ENCODE assay signal across 24 mouse cellular contexts in the genomic region with DNA sequence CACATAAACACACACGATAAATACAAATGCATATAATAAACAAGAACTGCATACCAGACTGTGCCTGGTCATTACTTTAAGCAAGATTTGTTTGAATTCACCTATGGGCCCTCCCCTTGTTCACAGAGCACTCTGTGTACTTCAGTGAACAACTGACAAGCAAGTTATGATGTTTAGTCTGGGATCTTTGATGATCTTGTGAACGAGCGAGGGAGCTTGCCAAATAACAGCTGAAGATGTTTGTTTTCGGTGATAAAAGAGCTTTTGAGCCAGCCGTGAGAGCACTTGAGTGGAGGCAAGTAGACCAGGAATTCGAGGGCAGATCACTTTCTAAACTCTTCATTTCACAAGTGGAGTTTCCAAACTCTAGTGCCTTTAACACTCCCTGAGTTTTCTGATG. TPM values are rescaled to one million over a fixed set of nuclear protein-coding genes. Genes with fewer than 3 reads are reported as not detected.
DNase-seq lines count a peak whose midpoint lies in the region; ATAC-seq and TF ChIP-seq lines count a peak whose summit lies in the region.
"Had no signal": no experiment of that assay in that cellular context is flagged by ENCODE, and none has a peak within 500 bp of the region (broad histone marks: within the 10 kb centered on the region; RNA-seq: fewer than 3 reads in every experiment).

No protein-coding gene starts in this region.

- no peak for TF ChIP-seq CTCF in lung, adult 2 months (IDR thresholded peaks at IDR 0.05; ENCODE audit: insufficient read depth, low read length)
- no peak for TF ChIP-seq CTCF in lung, postnatal 0 days (IDR thresholded peaks at IDR 0.05)

- 32% methylated on average over 6 of the region's 6 CpGs for WGBS in lung, adult 2 months
- WGBS in lung, postnatal 0 days: 14% methylated on average over 6 of the region's 6 CpGs
- 36% methylated on average over 6 of the region's 6 CpGs for WGBS in intestine, embryonic 15.5 days

- TF ChIP-seq POLR2A in lung, adult 2 months (IDR thresholded peaks at IDR 0.05; ENCODE audit: borderline replicate concordance, extremely low read depth, low read depth, low read length): no peak

- peak; percentile 43 for DNase-seq in ovary, adult 18-20 months (ENCODE audit: low spot score)
- DNase-seq in ovary, postnatal 14 days (ENCODE audit: low spot score): no peak
- peak; percentile 45 for DNase-seq in lung, adult 2 months
- DNase-seq in lung, postnatal 0 days (ENCODE audit: low spot score): peak; percentile 93
- DNase-seq in lung, postnatal 36 days: peak; percentile 88
- DNase-seq in right cerebral cortex, postnatal 4 days: no peak
- DNase-seq in layer of hippocampus, adult 9-10 months (ENCODE audit: low spot score): no peak
- DNase-seq: adrenal gland, adult 2 months; adrenal gland, postnatal 36 days; cerebellum, adult 11 months; cerebellum, adult 9-10 months; cerebellum, postnatal 25 days; forebrain, postnatal 0 days; gastrocnemius, adult 2 months; gastrocnemius, postnatal 25 days had no signal

- no peak overlapping the region for H3K4me2 ChIP-seq in lung, postnatal 0 days (replicated peaks; ENCODE audit: low read depth, low read length)
- no peak overlapping the region for H3K4me2 ChIP-seq in intestine, embryonic 15.5 days (replicated peaks)
- H3K4me2 ChIP-seq: embryonic facial prominence, embryonic 13.5 days; forebrain, embryonic 12.5 days; heart, embryonic 12.5 days; hindbrain, embryonic 15.5 days had no signal

- ATAC-seq in lung, postnatal 0 days: peak; percentile 88
- ATAC-seq in intestine, embryonic 15.5 days: no peak
- ATAC-seq: forebrain, postnatal 0 days had no signal

- peaks cover 3% of the 10 kb centered on the region; the same call in 1 of the 2 replicates for H3K4me1 ChIP-seq in lung, adult 2 months (ENCODE audit: control insufficient read depth, insufficient read depth, low read length)
- H3K4me1 ChIP-seq in lung, postnatal 0 days (ENCODE audit: insufficient read depth, low read depth, low read length): peaks cover 6% of the 10 kb centered on the region
- H3K4me1 ChIP-seq in intestine, embryonic 15.5 days (replicated peaks): no peaks in the 10 kb centered on the region
- H3K4me1 ChIP-seq: embryonic facial prominence, embryonic 13.5 days; forebrain, embryonic 12.5 days; heart, embryonic 12.5 days; hindbrain, embryonic 10.5 days; hindbrain, embryonic 15.5 days had no signal

- no peak overlapping the region for H3K9ac ChIP-seq in lung, postnatal 0 days (replicated peaks; ENCODE audit: low read depth)
- H3K9ac ChIP-seq in intestine, embryonic 15.5 days: no peak overlapping the region
- H3K9ac ChIP-seq: embryonic facial prominence, embryonic 13.5 days; forebrain, embryonic 12.5 days; forebrain, postnatal 0 days; heart, embryonic 12.5 days; hindbrain, embryonic 15.5 days had no signal

- no peaks in the 10 kb centered on the region for H3K9me3 ChIP-seq in lung, postnatal 0 days (ENCODE audit: low read length)
- no peaks in the 10 kb centered on the region for H3K9me3 ChIP-seq in intestine, embryonic 15.5 days
- H3K9me3 ChIP-seq: hindbrain, embryonic 15.5 days had no signal

- no peak overlapping the region for H3K27ac ChIP-seq in lung, postnatal 0 days (ENCODE audit: low read length)
- no peak overlapping the region for H3K27ac ChIP-seq in intestine, embryonic 15.5 days
- H3K27ac ChIP-seq: embryonic facial prominence, embryonic 13.5 days; forebrain, embryonic 12.5 days; gastrocnemius, adult 2 months; hindbrain, embryonic 10.5 days; hindbrain, embryonic 15.5 days had no signal

- H3K27me3 ChIP-seq in lung, postnatal 0 days (replicated peaks; ENCODE audit: insufficient read depth, low read length): no peaks in the 10 kb centered on the region
- H3K27me3 ChIP-seq in intestine, embryonic 15.5 days (replicated peaks): no peaks in the 10 kb centered on the region
- H3K27me3 ChIP-seq: embryonic facial prominence, embryonic 13.5 days; forebrain, embryonic 12.5 days; heart, embryonic 12.5 days; hindbrain, embryonic 15.5 days had no signal

- TF ChIP-seq EP300 in lung, postnatal 0 days (IDR thresholded peaks at IDR 0.05): peak; percentile 99

- H3K36me3 ChIP-seq in lung, postnatal 0 days (ENCODE audit: insufficient read depth, low read length): no peaks in the 10 kb centered on the region
- H3K36me3 ChIP-seq in intestine, embryonic 15.5 days: no peaks in the 10 kb centered on the region
- H3K36me3 ChIP-seq: embryonic facial prominence, embryonic 13.5 days; forebrain, embryonic 12.5 days; heart, embryonic 12.5 days; hindbrain, embryonic 10.5 days; hindbrain, embryonic 15.5 days had no signal

- H3K4me3 ChIP-seq in lung, adult 2 months (replicated peaks; ENCODE audit: extremely low read depth, low read depth, low read length): no peak overlapping the region
- H3K4me3 ChIP-seq in lung, postnatal 0 days (ENCODE audit: low read depth, low read length): no peak overlapping the region
- H3K4me3 ChIP-seq in intestine, embryonic 15.5 days (replicated peaks): no peak overlapping the region
- H3K4me3 ChIP-seq: embryonic facial prominence, embryonic 13.5 days; forebrain, embryonic 12.5 days; gastrocnemius, adult 2 months; heart, embryonic 12.5 days; hindbrain, embryonic 10.5 days; hindbrain, embryonic 15.5 days had no signal

RNA-seq across cellular contexts. Expression of gene Tectb, which starts 12.2 kb away (rescaled TPM):
- polyA plus RNA-seq in lung, adult 2 months (2012; rRNA removed): 0.09 and 0.32 TPM in 2 replicates
- polyA plus RNA-seq in lung, postnatal 0 days (2015; fragmentation: Nextera tagmentation; extraction: Ambion mirVana): 0.21 and 0.27 TPM in 2 replicates
- 0.08 and 0.11 TPM in 2 replicates for polyA plus RNA-seq in intestine, embryonic 15.5 days (2015; fragmentation: Nextera tagmentation; extraction: Ambion mirVana)
- polyA plus RNA-seq: adrenal gland, adult 2 months; C2C12; cortical plate, adult 2 months; embryonic facial prominence, embryonic 13.5 days; heart, embryonic 12.5 days; heart, embryonic 16.5 days; hindbrain, embryonic 10.5 days had no signal

RNA-seq across cellular contexts. Expression of gene Gpam, which starts 41.3 kb away (rescaled TPM):
- 59.0 and 70.8 TPM in 2 replicates for polyA plus RNA-seq in lung, adult 2 months (2012; rRNA removed)
- polyA plus RNA-seq in lung, postnatal 0 days (2015; fragmentation: Nextera tagmentation; extraction: Ambion mirVana): 41.4 and 51.8 TPM in 2 replicates
- 23.5 and 24.5 TPM in 2 replicates for polyA plus RNA-seq in intestine, embryonic 15.5 days (2015; fragmentation: Nextera tagmentation; extraction: Ambion mirVana)

Comparison
In these comparisons a context has a peak if more than half of its experiments do, and no peak if none do; other contexts are left out.
1. DNase-seq: peak in ovary, adult 18-20 months (single experiment), lung, adult 2 months (single experiment), lung, postnatal 0 days (single experiment) and lung, postnatal 36 days (single experiment); none in ovary, postnatal 14 days (single experiment), right cerebral cortex, postnatal 4 days (single experiment) and layer of hippocampus, adult 9-10 months (single experiment).